Mouse (Mus musculus): ENCODE data around the gene Cd200r3. TPM values are rescaled to one million over a fixed set of nuclear protein-coding genes. Genes with fewer than 3 reads are reported as not detected.

Gene Cd200r3
- polyA plus RNA-seq, 1 experiment from 2014 or later = 0.10 TPM

DNA sequence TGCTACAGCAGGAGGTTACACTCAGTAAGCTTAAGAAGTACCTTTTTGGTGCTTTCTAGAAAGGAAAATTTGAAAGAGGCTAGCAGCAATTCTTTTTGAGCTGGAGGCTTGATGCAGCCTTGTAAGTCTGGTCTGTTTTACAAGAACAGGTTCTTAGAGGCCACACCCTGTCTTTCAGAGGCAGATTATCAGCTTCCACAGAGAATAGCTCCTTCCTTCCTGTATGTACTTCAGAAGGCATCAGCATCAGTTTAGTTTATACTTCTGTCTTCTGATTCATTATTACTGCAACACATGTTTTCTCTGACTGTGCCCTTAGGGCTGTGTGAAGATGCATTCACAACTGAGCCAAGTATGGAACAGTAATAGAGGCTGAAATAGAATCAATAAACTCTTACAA, 78.0 kb downstream of the Cd200r3 start:
- Histone ChIP-seq H3K9ac (ENCODE audit: low read depth, low read length) (no peak overlapping the region), H3K27me3 (replicated peaks; ENCODE audit: control insufficient read depth, insufficient read depth, low read length) (no peaks in the 10 kb centered on the region), H3K9me3 (ENCODE audit: control insufficient read depth, low read length) (no peaks in the 10 kb centered on the region), H3K4me1 (ENCODE audit: control insufficient read depth, insufficient read depth, low read depth, low read length) (no peaks in the 10 kb centered on the region), H3K36me3 (ENCODE audit: control insufficient read depth, insufficient read depth, low read length) (no peaks in the 10 kb centered on the region), H3K27ac (ENCODE audit: low read depth, low read length) (no peak overlapping the region), H3K4me3 (ENCODE audit: low read length) (no peak overlapping the region), H3K4me2 (ENCODE audit: low read length) (no peak overlapping the region)
- ATAC-seq = no peak

DNA sequence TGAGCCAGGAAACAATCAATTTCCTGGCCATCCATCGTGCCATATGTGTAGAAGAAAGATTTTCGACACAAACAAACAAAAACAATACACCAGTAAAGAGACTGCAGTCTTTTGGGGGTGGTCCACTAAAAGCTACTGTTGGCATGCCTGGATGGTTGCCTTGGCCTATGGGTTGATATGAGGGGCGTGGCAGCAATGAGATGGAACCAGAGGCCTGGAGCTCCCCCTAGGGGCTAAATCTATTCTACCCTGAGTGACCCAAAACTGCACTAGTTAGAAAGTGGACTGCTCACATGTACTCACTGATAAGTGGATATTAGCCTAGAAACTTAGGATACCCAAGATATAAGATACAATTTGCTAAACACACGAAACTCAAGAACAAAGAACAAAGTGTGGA, 80.4 kb downstream of the Cd200r3 start:
- no peak overlapping the region for H3K4me3 ChIP-seq (ENCODE audit: low read length)
- H3K27me3 ChIP-seq (replicated peaks; ENCODE audit: control insufficient read depth, insufficient read depth, low read length) = no peaks in the 10 kb centered on the region
- no peaks in the 10 kb centered on the region for H3K9me3 ChIP-seq (ENCODE audit: control insufficient read depth, low read length)
- no peak overlapping the region for H3K9ac ChIP-seq (ENCODE audit: low read depth, low read length)
- H3K27ac ChIP-seq (ENCODE audit: low read depth, low read length) = no peak overlapping the region
- no peaks in the 10 kb centered on the region for H3K4me1 ChIP-seq (ENCODE audit: control insufficient read depth, insufficient read depth, low read depth, low read length)
- no peaks in the 10 kb centered on the region for H3K36me3 ChIP-seq (ENCODE audit: control insufficient read depth, insufficient read depth, low read length)
- no peak for ATAC-seq
- H3K4me2 ChIP-seq (ENCODE audit: low read length) = no peak overlapping the region
- WGBS = 61% methylated on average over 4 of the region's 4 CpGs

DNA sequence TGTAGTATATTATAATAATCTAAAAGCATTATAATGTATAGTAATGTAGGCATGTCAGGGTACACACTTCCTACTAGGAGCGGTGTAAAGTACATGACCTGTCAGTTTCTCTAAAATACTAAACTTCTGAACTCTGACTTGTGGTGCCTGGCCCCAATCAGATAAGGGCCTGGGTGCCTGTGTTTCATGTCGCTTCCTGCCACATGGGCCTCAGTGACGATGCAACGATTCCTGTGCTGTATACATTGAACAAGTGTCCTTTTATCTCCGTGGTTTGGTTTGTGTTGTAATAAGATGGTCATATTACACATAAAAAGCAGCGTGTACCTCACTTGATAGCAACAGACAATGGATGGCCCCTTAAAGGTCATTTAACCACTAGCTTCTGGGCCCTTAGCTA, 81.8 kb downstream of the Cd200r3 start:
- Histone ChIP-seq H3K4me1 (ENCODE audit: control insufficient read depth, insufficient read depth, low read depth, low read length) (no peaks in the 10 kb centered on the region), H3K4me3 (ENCODE audit: low read length) (no peak overlapping the region), H3K27ac (ENCODE audit: low read depth, low read length) (no peak overlapping the region), H3K9ac (ENCODE audit: low read depth, low read length) (no peak overlapping the region), H3K36me3 (ENCODE audit: control insufficient read depth, insufficient read depth, low read length) (no peaks in the 10 kb centered on the region), H3K4me2 (ENCODE audit: low read length) (no peak overlapping the region), H3K9me3 (ENCODE audit: control insufficient read depth, low read length) (no peaks in the 10 kb centered on the region), H3K27me3 (replicated peaks; ENCODE audit: control insufficient read depth, insufficient read depth, low read length) (no peaks in the 10 kb centered on the region)
- no peak for ATAC-seq
- WGBS = 84% methylated on average over 6 of the region's 6 CpGs

DNA sequence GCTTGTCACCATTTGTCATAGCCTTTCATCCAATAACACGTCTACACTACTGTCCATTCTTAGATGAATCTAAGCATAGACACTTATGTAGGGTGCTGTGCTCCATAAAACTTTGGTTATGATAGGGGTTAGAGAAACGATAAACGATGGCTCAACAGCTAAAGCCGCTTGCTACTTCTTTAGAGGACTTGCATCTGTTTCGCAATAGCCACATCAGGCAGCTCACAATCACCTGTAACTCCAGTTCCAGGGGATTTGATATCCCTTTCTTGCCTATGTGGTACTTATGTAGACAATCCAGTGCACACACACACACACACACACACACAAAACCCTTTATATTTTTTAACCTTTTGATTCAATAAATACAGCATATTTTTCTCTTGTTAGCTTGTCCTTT, 85.6 kb downstream of the Cd200r3 start:
- WGBS = 96% methylated on average over 5 of the region's 5 CpGs
- Histone ChIP-seq H3K4me3 (ENCODE audit: low read length) (no peak overlapping the region), H3K27me3 (replicated peaks; ENCODE audit: control insufficient read depth, insufficient read depth, low read length) (no peaks in the 10 kb centered on the region), H3K4me1 (ENCODE audit: control insufficient read depth, insufficient read depth, low read depth, low read length) (no peaks in the 10 kb centered on the region), H3K9ac (ENCODE audit: low read depth, low read length) (no peak overlapping the region), H3K27ac (ENCODE audit: low read depth, low read length) (no peak overlapping the region), H3K4me2 (ENCODE audit: low read length) (no peak overlapping the region), H3K36me3 (ENCODE audit: control insufficient read depth, insufficient read depth, low read length) (no peaks in the 10 kb centered on the region), H3K9me3 (ENCODE audit: control insufficient read depth, low read length) (no peaks in the 10 kb centered on the region)
- no peak for ATAC-seq

DNA sequence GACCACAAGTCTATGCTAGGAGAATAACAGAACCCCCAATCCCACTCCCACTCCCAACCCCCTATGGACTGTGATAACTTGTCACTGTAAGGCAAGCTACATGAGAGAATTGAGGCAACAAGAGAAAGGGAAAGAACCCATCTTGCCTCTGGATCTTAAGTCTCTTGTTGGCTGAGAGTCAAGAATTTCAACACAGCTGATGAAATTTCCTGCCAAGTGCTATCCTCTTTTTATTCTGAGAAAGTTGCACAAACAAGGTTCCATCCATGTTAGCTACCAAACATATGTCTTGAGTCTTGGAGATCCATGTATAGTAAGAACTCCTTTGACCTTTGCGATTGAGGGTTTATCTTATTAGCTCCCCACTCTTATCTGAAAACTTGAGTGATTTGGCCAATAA, 86.0 kb downstream of the Cd200r3 start:
- Histone ChIP-seq H3K4me2 (ENCODE audit: low read length) (no peak overlapping the region), H3K36me3 (ENCODE audit: control insufficient read depth, insufficient read depth, low read length) (no peaks in the 10 kb centered on the region), H3K9me3 (ENCODE audit: control insufficient read depth, low read length) (no peaks in the 10 kb centered on the region), H3K27me3 (replicated peaks; ENCODE audit: control insufficient read depth, insufficient read depth, low read length) (no peaks in the 10 kb centered on the region), H3K27ac (ENCODE audit: low read depth, low read length) (no peak overlapping the region), H3K9ac (ENCODE audit: low read depth, low read length) (no peak overlapping the region), H3K4me3 (ENCODE audit: low read length) (no peak overlapping the region), H3K4me1 (ENCODE audit: control insufficient read depth, insufficient read depth, low read depth, low read length) (no peaks in the 10 kb centered on the region)
- WGBS = 100% methylated on average over 1 of the region's 1 CpGs
- ATAC-seq = no peak

DNA sequence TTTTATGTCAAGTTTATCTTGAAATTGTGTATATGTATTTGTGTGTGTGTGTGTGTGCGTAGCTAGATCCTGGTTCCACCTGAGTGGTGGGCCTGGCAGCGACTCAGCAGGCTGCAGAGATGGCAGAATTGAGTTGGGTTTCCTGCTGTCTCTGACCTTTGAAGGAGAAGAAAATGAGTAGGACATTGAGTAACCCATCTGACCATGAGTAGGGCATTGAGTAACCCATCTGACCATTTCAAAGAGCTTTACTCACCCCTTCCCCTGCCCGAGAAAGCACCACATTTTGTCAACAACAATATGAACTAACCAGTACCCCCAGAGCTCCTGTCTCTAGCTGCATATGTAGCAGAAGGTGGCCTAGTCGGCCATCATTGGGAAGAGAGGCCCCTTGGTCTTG, 86.6 kb downstream of the Cd200r3 start:
- ATAC-seq = no peak
- WGBS = 86% methylated on average over 4 of the region's 4 CpGs
- no peak overlapping the region for H3K4me3 ChIP-seq (ENCODE audit: low read length)
- no peak overlapping the region for H3K27ac ChIP-seq (ENCODE audit: low read depth, low read length)
- no peaks in the 10 kb centered on the region for H3K27me3 ChIP-seq (replicated peaks; ENCODE audit: control insufficient read depth, insufficient read depth, low read length)
- H3K36me3 ChIP-seq (ENCODE audit: control insufficient read depth, insufficient read depth, low read length) = no peaks in the 10 kb centered on the region
- no peak overlapping the region for H3K4me2 ChIP-seq (ENCODE audit: low read length)
- H3K9ac ChIP-seq (ENCODE audit: low read depth, low read length) = no peak overlapping the region
- no peaks in the 10 kb centered on the region for H3K9me3 ChIP-seq (ENCODE audit: control insufficient read depth, low read length)
- H3K4me1 ChIP-seq (ENCODE audit: control insufficient read depth, insufficient read depth, low read depth, low read length) = no peaks in the 10 kb centered on the region

DNA sequence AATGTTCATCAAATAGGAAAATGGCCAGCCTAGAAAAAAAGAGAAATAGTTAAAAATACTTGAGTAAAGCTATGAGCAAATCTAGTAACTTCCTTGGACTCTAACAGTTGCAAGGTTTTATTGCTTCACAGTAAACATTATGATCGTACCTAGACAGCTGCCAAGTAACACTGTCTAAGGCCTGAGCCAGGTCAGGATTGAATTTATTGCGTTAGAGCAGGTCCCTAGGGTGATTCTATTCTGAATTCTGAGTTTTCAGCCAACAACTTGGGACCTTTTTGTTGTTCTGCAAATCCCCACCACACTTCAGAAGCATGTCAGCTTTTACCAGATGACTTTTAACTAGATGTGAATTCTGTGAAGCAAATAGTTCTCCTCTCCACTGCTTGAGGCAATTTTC, 87.3 kb downstream of the Cd200r3 start:
- Histone ChIP-seq H3K4me2 (ENCODE audit: low read length) (no peak overlapping the region), H3K27ac (ENCODE audit: low read depth, low read length) (no peak overlapping the region), H3K27me3 (replicated peaks; ENCODE audit: control insufficient read depth, insufficient read depth, low read length) (no peaks in the 10 kb centered on the region), H3K9me3 (ENCODE audit: control insufficient read depth, low read length) (no peaks in the 10 kb centered on the region), H3K36me3 (ENCODE audit: control insufficient read depth, insufficient read depth, low read length) (no peaks in the 10 kb centered on the region), H3K9ac (ENCODE audit: low read depth, low read length) (no peak overlapping the region), H3K4me1 (ENCODE audit: control insufficient read depth, insufficient read depth, low read depth, low read length) (no peaks in the 10 kb centered on the region), H3K4me3 (ENCODE audit: low read length) (no peak overlapping the region)
- WGBS = 67% methylated on average over 2 of the region's 2 CpGs
- ATAC-seq = no peak

Other genes starting within 250 kb of the Cd200r3 start
- 3.2 and 4.7 TPM in 2 replicates for gene Nepro, start 219.4 kb upstream of the Cd200r3 start, polyA plus RNA-seq (2015; fragmentation: Nextera tagmentation; extraction: Ambion mirVana)
- gene Gtpbp8, start 197.3 kb upstream of the Cd200r3 start, polyA plus RNA-seq (2015; fragmentation: Nextera tagmentation; extraction: Ambion mirVana) = 35.4 and 36.2 TPM in 2 replicates
- 0.31 and 0.96 TPM in 2 replicates for gene Cd200r1, start 177.9 kb upstream of the Cd200r3 start, polyA plus RNA-seq (2015; fragmentation: Nextera tagmentation; extraction: Ambion mirVana)
- not detected in 2 replicates for gene Cd200r4, start 131.9 kb upstream of the Cd200r3 start, polyA plus RNA-seq (2015; fragmentation: Nextera tagmentation; extraction: Ambion mirVana)
- 0.09 TPM in 1 of 2 replicates, not detected in the other for gene Cd200r2, start 76.6 kb upstream of the Cd200r3 start, polyA plus RNA-seq (2015; fragmentation: Nextera tagmentation; extraction: Ambion mirVana)
- gene Ccdc80, start 149.7 kb downstream of the Cd200r3 start, polyA plus RNA-seq (2015; fragmentation: Nextera tagmentation; extraction: Ambion mirVana) = 13.0 and 13.5 TPM in 2 replicates
- 38.3 and 39.6 TPM in 2 replicates for gene Slc35a5, start 215.0 kb downstream of the Cd200r3 start, polyA plus RNA-seq (2015; fragmentation: Nextera tagmentation; extraction: Ambion mirVana)
- gene Atg3, start 215.1 kb downstream of the Cd200r3 start, polyA plus RNA-seq (2015; fragmentation: Nextera tagmentation; extraction: Ambion mirVana) = 49.4 and 54.9 TPM in 2 replicates